Comparison of ENCODE assay signal across 17 mouse cellular contexts in the genomic region with DNA sequence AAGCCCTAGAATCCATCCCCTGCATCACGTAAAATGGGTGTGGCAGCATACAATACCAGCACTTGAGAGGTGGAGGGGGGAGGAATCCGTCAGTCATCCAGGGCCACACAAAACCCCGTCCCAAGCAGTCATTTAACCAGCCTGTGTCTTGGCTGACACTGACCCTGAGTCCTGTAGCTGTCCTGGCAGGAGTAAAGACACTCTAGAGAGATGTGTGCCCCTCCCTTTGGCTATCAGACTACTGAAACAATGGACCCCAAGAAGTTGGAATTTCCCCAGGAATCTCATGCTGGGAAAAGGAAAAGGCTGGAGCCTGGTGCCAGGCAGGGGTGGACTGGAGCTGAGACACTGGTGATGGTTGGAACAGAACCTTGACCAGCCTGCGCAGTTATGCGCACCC.
"Had no signal": no experiment of that assay in that cellular context is flagged by ENCODE, and none has a peak within 500 bp of the region (broad histone marks: within the 10 kb centered on the region; RNA-seq: fewer than 3 reads in every experiment).

No protein-coding gene starts in this region.

- H3K27me3 ChIP-seq: limb, embryonic 15.5 days; liver, embryonic 12.5 days; neural tube, embryonic 15.5 days had no signal

- H3K4me1 ChIP-seq: limb, embryonic 15.5 days; midbrain, embryonic 10.5 days; neural tube, embryonic 15.5 days had no signal

- H3K9me3 ChIP-seq: limb, embryonic 15.5 days; liver, embryonic 12.5 days; midbrain, embryonic 10.5 days; neural tube, embryonic 15.5 days had no signal

- H3K27ac ChIP-seq: kidney, postnatal 0 days; limb, embryonic 15.5 days; liver, embryonic 12.5 days; midbrain, embryonic 10.5 days; neural tube, embryonic 15.5 days; stomach, postnatal 0 days had no signal

- H3K4me3 ChIP-seq: limb, embryonic 15.5 days; liver, embryonic 12.5 days; midbrain, embryonic 10.5 days; myocyte; neural tube, embryonic 15.5 days had no signal

- ATAC-seq: liver, embryonic 12.5 days had no signal

- H3K9ac ChIP-seq: limb, embryonic 15.5 days; liver, embryonic 12.5 days; neural tube, embryonic 15.5 days had no signal

- H3K36me3 ChIP-seq: limb, embryonic 15.5 days; liver, embryonic 12.5 days; midbrain, embryonic 10.5 days; neural tube, embryonic 15.5 days had no signal

- DNase-seq: kidney, adult 9 months; kidney, postnatal 36 days; layer of hippocampus, adult 9-11 months; layer of hippocampus, postnatal 36 days; lung, postnatal 14 days; midbrain, embryonic 14.5 days; right cerebral cortex, adult 18-20 months; right cerebral cortex, postnatal 25 days; thymus, adult 18-20 months; thymus, postnatal 14 days had no signal

- H3K4me2 ChIP-seq: limb, embryonic 15.5 days; liver, embryonic 12.5 days; neural tube, embryonic 15.5 days had no signal
